Mouse (Mus musculus) embryo, embryonic 10.5 days (tissue): Measurements from ENCODE around the gene Aco2.

Experiments used
- DNase-seq: peaks from one replicate; pipeline ENCODE4 v3.0.0-alpha.2; 2015; ENCODE audit warnings: low spot score

Gene Aco2

GRCm38 (mm10) chr15:81872262-81873136, at the start of gene Aco2:
Gene Aco2, plus strand, starts transcription at chr15:81872309.
- DNase-seq = peak; percentile 100

- DNase-seq = no peak
Observed at GRCm38 (mm10) chr15:81822631-81823030, 49.5 kb upstream of the Aco2 start.

DNA sequence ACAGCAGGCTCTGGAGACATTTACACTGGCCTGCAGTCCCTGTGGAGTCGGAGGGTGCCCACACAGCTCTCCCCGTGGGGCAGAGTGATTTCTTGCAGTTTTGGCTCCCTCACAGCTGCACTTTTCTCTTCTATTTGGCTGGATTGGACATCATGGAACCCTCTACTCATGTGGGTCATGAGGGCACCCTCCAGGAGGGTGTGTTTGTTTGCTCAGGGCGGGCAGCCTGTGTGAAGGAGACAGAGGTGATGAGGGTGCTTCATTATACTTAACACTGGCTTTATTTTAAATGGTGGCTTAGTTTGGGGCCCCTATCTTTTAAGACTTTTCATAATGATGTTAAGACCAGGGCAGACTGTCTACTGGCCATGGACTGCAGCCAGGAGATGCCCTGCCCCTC, 47.3 kb upstream of the Aco2 start:
- DNase-seq = no peak

GRCm38 (mm10) chr15:81828426-81829207, 43.5 kb upstream of the Aco2 start:
- DNase-seq = no peak

- no peak for DNase-seq
Observed at GRCm38 (mm10) chr15:81829208-81829580, 42.9 kb upstream of the Aco2 start.

GRCm38 (mm10) chr15:81830530-81830929, 41.6 kb upstream of the Aco2 start:
- DNase-seq = no peak

DNA sequence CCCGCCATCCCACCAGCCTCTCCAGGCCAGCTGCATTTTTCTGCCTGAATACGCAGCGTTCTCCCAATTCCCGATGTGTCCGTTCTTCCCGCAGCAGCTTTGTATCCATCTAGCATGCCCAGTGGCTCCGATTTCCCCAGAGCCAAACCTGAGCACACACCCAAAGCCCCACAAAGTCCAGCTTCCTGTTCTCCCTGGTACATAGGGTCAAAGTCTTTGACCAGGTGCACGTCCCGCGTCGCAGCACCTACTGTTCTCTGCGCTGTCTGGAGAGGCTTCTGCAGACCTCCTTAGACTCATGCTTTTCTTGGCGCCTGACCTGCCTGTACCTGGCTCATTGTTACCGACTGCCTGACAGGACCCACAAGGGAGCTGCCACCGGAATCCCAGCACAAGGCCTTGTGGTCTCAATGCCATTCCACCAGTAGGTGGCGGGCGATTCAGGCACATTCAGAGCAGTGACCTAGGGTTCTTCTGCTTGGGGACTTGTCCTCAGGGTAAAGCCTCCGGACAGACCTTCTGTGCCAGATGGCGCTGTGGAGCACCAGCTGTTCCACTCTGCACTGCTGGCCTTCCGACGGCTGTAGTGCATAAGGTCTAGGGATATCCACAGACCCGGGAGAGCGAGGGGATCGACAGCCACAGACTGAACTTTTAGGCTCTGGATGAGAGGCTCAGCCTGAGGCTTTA, 40.8 kb upstream of the Aco2 start:
- peak; percentile 97 for DNase-seq

- DNase-seq = no peak
Observed at GRCm38 (mm10) chr15:81832219-81832618, 39.9 kb upstream of the Aco2 start.

- no peak for DNase-seq
Observed at GRCm38 (mm10) chr15:81833481-81833880, 38.6 kb upstream of the Aco2 start.

GRCm38 (mm10) chr15:81834171-81834841, 37.8 kb upstream of the Aco2 start:
- no peak for DNase-seq

DNA sequence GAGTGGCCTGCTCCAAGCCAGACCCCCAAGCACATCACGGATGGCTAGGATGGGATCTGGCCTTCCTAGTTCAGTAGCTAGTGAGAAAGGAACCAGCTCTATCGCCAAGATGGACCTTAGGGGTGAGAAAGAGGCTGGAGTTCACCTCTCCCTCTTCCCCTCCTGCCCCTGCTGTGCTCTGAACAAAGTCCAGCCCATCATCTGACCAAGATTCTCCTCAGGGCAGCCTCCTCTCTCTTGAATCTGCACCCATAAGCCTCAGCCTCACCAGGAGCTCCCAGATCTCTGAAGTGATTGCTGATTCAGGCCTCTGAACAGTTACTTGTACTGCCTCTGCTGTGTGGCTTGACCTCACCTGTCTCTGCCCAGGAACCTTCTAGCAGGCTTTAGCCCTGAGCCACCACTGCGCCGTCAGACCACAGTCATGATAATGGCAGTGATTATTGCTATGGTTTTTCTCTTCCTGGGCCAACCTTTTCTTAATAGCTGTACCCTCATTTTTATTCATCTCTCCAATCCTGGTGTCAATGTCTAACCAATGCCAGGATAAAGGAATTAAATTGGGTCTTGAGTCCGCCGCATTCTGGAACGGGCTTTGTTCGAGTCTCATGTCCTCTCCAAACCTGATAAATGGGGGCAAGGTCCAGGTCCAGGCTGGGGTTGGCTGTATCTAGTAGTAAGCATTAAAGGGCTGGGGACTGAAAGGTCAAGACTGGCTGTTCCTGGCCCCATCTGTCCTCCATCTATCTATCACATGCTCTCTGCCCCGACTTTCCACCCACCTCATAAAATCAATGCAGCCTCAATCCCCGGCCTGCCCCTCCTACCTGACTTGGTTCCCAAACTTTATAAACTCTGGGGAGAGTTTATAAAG, 36.9 kb upstream of the Aco2 start:
- no peak for DNase-seq

GRCm38 (mm10) chr15:81836124-81836821, 35.8 kb upstream of the Aco2 start:
- peak; percentile 83 for DNase-seq

GRCm38 (mm10) chr15:81836966-81837920, 34.9 kb upstream of the Aco2 start:
- DNase-seq = no peak

- DNase-seq = no peak
Observed at GRCm38 (mm10) chr15:81838554-81839235, 33.4 kb upstream of the Aco2 start.

- no peak for DNase-seq
Observed at GRCm38 (mm10) chr15:81839634-81840033, 32.5 kb upstream of the Aco2 start.

GRCm38 (mm10) chr15:81840306-81840705, 31.8 kb upstream of the Aco2 start:
- DNase-seq = no peak

GRCm38 (mm10) chr15:81842275-81842674, 29.8 kb upstream of the Aco2 start:
- DNase-seq = no peak

DNA sequence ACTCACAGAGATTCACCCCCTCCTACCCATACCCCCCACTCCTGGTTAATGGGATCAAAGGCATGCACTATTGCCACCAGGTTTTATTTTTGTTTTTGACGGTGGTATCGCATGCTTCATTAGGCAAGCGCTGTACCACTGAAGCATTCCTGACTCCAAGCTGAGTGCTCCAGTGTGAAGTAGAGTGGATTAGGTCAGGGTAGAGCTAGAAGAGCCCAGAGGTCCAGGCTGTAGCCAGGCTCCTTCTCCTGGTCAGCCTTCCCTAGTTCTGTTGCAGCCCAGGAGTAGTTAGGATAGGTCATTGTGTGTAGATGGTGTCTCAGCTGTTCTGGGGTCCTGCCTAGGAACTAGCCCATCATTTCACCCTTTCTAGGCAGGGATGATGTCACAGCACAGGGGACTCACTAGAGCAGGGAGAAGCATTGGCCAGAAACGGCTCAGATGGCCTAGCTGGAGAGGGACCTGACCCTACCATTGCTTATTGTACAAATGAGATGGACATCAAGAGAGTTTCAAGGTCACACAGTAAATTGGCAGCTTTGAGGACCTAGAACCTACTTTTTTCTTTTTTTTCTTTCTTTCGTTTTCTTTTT, 27.0 kb upstream of the Aco2 start:
- no peak for DNase-seq
